Mouse (Mus musculus) heart, postnatal 25 days (tissue): ENCODE data around the gene Gspt1. TPM values are rescaled to one million over a fixed set of nuclear protein-coding genes. Genes with fewer than 3 reads are reported as not detected.

Experiments used
- DNase-seq: peaks from one replicate; pipeline ENCODE4 v3.0.0; 2022; ENCODE audit warnings: low spot score
- intact Hi-C: fragments of 180-260 bp; cut with DNase I; formaldehyde crosslinking; loops from one replicate; pipeline ENCODE4 v1.15.1; 2025
- total RNA-seq, 2 experiments: library from RNA; stranded (reverse); gene quantifications; 2 replicates each; pipeline ENCODE4 v1.2.3; 2021

The Gspt1 gene
- total RNA-seq, 2 experiments from 2014 or later, result 63.4 to 68.2 TPM

GRCm38 (mm10) chr16:11203600-11204390 lies 50.3 kb downstream of the Gspt1 start:
- intact Hi-C loops, result loop anchor here (1.0 to 5.0 kb wide), 4 partner anchors 27 to 214 kb away; partner anchors contain the start of genes Gspt1, Snx29 and Zc3h7a
- DNase-seq, result no peak

GRCm38 (mm10) chr16:11202571-11203554 lies 51.3 kb downstream of the Gspt1 start, which contains the start of gene Rsl1d1:
Gene Rsl1d1 (minus strand): TSS chr16:11203331.
- intact Hi-C loops, result loop anchor here (1.0 to 5.0 kb wide), 4 partner anchors 26 to 214 kb away; partner anchors contain the start of genes Gspt1, Snx29 and Zc3h7a
- DNase-seq, result peak; percentile 82

GRCm38 (mm10) chr16:11201740-11202394 lies 52.3 kb downstream of the Gspt1 start:
- no peak for DNase-seq
- intact Hi-C loops, result loop anchor here (2.0 to 5.0 kb wide), 3 partner anchors 25 to 215 kb away; partner anchors contain the start of genes Snx29 and Zc3h7a

- intact Hi-C loops, result loop anchor here (5.0 kb wide), 2 partner anchors 122 to 217 kb away; partner anchors contain the start of gene Snx29
- no peak for DNase-seq
Measured at GRCm38 (mm10) chr16:11200247-11200646, 53.9 kb downstream of the Gspt1 start.

- DNase-seq, result no peak
- intact Hi-C loops, result no loop called here
Measured at GRCm38 (mm10) chr16:11198467-11198866, 55.7 kb downstream of the Gspt1 start.

- DNase-seq, result no peak
- intact Hi-C loops, result no loop called here
Measured at GRCm38 (mm10) chr16:11197052-11197451, 57.1 kb downstream of the Gspt1 start.

GRCm38 (mm10) chr16:11193231-11193630 lies 60.9 kb downstream of the Gspt1 start:
- intact Hi-C loops, result no loop called here
- DNase-seq, result no peak

- intact Hi-C loops, result no loop called here
- DNase-seq, result no peak
Measured at GRCm38 (mm10) chr16:11190150-11190549, 64.0 kb downstream of the Gspt1 start.

- DNase-seq, result no peak
- intact Hi-C loops, result loop anchor here (2.0 to 10.0 kb wide), 3 partner anchors 25 to 237 kb away; partner anchors contain the start of genes Gspt1 and Rsl1d1
Measured at GRCm38 (mm10) chr16:11177404-11177803, 76.7 kb downstream of the Gspt1 start.

GRCm38 (mm10) chr16:11176884-11177244 lies 77.3 kb downstream of the Gspt1 start:
- DNase-seq, result no peak
- intact Hi-C loops, result loop anchor here (2.0 to 10.0 kb wide), 3 partner anchors 26 to 238 kb away; partner anchors contain the start of genes Gspt1 and Rsl1d1

GRCm38 (mm10) chr16:11176208-11176883 lies 77.8 kb downstream of the Gspt1 start, which contains the start of gene Zc3h7a:
Gene Zc3h7a (minus strand): TSS chr16:11176393.
- peak; percentile 88 for DNase-seq
- intact Hi-C loops, result loop anchor here (2.0 to 10.0 kb wide), 3 partner anchors 26 to 238 kb away; partner anchors contain the start of genes Gspt1 and Rsl1d1

GRCm38 (mm10) chr16:11175489-11176207 lies 78.5 kb downstream of the Gspt1 start:
- DNase-seq, result peak; percentile 57
- intact Hi-C loops, result loop anchor here (1.0 to 10.0 kb wide), 4 partner anchors 27 to 239 kb away; partner anchors contain the start of genes Gspt1, Rsl1d1 and Txndc11

- intact Hi-C loops, result loop anchor here (1.0 to 10.0 kb wide), 3 partner anchors 41 to 240 kb away; partner anchors contain the start of genes Gspt1 and Txndc11
- DNase-seq, result no peak
Measured at GRCm38 (mm10) chr16:11175100-11175488, 79.0 kb downstream of the Gspt1 start.

GRCm38 (mm10) chr16:11174671-11175081 lies 79.4 kb downstream of the Gspt1 start:
- intact Hi-C loops, result loop anchor here (1.0 to 10.0 kb wide), 5 partner anchors 40 to 302 kb away; partner anchors contain the start of genes Gspt1 and Txndc11
- DNase-seq, result peak; percentile 12

GRCm38 (mm10) chr16:11171679-11172078 lies 82.4 kb downstream of the Gspt1 start:
- DNase-seq, result no peak
- intact Hi-C loops, result loop anchor here (5.0 to 10.0 kb wide), 3 partner anchors 134 to 299 kb away; no protein-coding TSS in a partner anchor
